Mouse (Mus musculus): ENCODE measurements around the gene Cacna1c.

Gene Cacna1c

DNA sequence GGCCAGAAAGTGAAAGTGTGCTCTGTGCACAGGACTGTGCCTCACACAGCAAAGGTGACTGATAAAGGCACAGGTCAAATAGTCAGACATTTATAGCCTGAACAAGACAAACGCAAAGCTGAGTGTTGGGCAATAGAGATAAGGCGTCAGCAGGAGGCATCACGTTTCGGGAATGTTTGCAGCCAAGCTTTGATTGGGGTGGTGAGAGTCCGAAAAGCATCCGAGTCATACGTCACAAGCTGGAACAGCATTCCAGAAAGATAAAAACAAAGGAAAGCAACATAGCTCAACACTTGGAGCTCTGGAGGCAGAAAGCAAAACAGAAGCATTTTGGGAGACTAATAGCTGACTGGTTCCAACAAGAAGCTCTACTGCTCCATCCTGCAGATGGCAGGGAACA, 56.7 kb downstream of the Cacna1c start:
- peak; percentile 75 for DNase-seq (ENCODE audit: low read depth)

- peak; percentile 83 for DNase-seq (ENCODE audit: low read depth)
Observed at GRCm38 (mm10) chr6:119137768-119138167, 58.5 kb downstream of the Cacna1c start.

DNA sequence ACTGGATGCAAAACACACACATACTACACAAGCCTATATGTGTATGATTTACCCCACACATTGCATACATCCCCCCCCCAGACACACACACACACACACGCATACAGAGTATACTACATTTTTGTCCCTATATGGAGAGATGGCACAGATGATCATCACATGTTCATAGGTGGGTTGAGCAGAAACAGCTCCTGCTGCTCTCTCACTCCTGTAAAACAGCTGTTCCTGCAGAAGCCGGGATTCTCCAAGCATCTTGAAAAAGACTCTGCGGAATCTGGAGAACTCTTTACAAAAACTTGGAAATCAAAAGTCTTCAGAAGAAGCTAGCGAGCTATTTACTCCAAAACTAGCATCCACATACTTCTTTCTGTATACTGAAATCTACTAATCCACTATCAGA, 63.4 kb downstream of the Cacna1c start:
- no peak for DNase-seq (ENCODE audit: low read depth)

GRCm38 (mm10) chr6:119132111-119132735, 64.0 kb downstream of the Cacna1c start:
- no peak for DNase-seq (ENCODE audit: low read depth)

GRCm38 (mm10) chr6:119129664-119130063, 66.6 kb downstream of the Cacna1c start:
- peak; percentile 70 for DNase-seq (ENCODE audit: low read depth)

GRCm38 (mm10) chr6:119128521-119128920, 67.7 kb downstream of the Cacna1c start:
- no peak for DNase-seq (ENCODE audit: low read depth)

DNA sequence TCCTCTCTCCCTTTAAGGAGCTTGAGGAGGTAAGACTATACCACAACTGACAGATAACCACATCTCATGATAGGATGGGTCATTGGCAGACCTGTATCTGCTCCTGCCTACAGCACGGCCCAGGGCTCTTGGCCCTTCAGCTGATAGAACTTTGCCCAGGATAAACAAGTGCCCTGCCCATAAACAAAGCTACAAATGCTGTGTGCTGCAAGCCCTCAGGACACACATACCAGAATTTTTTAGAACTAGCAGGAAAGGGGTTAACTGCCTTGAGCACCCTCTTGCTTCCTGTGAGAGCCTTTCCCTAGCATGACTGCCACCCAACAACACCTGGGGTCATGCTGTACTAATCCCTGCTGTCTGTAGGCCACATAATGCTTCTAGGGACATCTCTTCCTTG, 68.1 kb downstream of the Cacna1c start:
- DNase-seq (ENCODE audit: low read depth), result no peak

- DNase-seq (ENCODE audit: low read depth), result no peak
Observed at GRCm38 (mm10) chr6:119126991-119127390, 69.2 kb downstream of the Cacna1c start.

DNA sequence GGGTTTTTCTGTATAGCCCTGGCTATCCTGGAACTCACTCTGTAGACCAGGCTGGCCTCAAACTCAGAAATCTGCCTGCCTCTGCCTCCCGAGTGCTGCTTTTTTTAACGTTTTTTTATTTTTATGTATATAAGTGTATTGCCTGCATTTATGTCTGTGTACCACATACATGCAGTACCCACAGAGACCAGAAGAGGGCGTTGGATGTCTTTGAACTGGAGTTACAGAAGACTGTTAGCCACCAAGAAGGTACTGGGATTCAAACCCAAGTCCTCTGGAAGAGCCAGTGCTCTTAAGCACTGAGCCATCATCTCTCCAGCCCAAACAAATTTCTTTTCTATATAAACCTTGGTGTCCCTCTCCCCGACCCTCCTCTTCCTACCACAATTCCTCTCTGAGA, 77.8 kb downstream of the Cacna1c start:
- no peak for DNase-seq (ENCODE audit: low read depth)

DNA sequence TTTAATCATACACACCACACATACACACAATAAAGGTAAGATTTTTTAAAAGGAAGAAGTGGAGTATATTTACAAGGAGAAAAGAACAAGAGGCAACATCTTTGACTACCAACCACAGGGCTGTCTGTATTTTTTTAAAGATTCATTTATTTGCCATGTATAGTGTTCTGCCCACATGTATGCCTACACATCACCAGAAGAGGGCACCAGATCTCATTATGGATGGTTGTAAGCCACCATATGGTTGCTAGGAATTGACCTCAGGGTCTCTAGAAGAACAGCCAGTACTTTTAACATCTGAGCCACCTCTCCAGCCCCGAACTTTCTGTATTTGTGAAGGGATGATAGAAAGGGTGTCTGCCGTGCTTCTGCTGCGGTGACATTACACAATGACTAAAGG, 79.9 kb downstream of the Cacna1c start:
- no peak for DNase-seq (ENCODE audit: low read depth)

DNA sequence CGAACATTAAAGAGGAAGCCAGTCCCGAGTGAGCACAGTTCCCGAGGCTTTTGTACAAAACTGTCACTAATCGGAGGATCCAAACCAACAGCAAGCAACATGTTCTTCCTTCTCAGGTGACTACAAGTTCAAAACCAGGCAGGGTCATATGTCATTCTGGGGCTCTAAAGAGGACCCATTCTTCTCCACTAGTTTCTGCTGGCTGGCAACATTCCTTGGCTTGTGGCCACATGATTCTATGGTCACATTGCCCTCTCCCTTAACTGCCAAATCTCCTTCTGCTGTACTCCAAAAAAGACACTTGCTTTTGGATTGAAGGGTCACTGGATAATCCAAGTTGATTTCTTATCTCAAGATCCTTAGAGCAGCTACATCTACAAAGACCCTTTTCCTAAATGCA, 82.9 kb downstream of the Cacna1c start:
- no peak for DNase-seq (ENCODE audit: low read depth)

- no peak for DNase-seq (ENCODE audit: low read depth)
Observed at GRCm38 (mm10) chr6:119110369-119110768, 85.8 kb downstream of the Cacna1c start.

DNA sequence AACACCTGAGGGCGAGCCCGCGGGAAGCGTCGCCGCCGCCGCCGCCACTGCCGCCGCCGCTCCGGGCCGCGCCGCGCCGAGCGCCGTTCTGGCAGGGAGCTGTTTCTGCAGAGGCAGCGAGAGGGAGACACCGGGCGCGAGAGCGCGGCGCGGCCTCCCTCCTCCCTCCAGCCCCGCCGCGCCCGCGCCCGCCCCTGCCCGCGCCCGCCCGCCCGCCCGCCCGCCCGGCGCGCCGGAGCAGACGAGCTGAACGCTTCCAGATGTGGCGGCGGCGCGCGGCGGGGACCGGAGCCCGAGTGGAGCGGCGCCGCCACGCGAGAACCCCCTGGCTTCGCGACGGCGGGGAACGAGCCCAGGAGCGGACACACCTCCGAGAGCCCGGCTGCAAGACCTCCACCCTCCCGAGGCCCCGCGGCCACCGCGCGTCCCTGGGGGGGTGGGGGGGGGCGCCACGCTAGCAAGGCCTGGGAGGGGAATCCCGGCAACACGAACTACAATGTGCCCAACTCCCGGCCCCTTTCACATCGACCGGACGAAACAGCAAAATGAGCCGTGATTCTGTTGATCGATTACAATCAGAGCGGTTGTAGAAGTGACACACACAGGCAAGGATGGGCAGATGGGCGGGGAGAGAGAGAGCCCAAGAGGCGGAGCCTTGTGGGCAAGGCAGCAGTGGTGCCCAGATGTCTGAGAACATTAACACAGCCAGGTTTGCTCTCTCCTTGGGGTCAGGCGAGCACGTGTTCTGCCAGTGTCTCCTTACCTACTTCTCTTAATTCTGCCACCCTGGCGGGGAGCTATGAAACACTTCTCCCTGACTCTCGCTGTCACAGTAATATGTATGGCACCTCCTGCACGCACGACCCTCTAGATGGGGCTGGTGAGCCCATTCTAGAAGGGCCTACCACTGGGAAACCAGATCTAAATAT, 87.5 kb downstream of the Cacna1c start:
- DNase-seq (ENCODE audit: low read depth), result peak; percentile 84

DNA sequence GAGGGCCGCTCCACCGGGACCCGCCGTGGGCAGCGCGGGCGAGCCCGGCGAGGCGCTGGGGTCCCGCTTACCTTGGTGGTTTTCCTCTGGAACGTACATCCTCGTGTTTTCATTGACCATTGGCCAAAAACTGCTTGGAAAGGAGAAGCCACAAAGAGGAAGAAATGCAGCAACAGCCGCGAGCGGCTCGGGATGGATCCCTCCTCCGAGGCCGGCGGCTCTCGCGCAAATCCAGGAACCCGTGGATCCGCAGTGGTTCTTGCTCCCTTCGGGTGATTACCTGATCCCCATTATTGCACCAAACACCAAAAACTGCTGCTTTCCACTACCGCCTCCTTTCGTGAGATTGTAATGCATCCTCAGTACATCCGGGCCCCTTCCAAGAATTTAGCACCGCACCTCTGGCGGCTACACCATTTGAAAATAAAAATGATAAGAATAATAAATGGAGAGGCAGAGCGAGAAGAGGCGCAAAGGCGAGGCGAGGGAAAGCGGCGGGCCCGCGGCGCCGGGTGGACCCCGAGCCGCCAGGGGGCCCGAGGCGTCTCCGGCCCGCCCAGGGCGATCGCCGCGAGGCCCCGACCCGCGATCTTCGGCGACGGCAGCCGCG, 88.3 kb downstream of the Cacna1c start:
- DNase-seq (ENCODE audit: low read depth), result peak; percentile 65

DNA sequence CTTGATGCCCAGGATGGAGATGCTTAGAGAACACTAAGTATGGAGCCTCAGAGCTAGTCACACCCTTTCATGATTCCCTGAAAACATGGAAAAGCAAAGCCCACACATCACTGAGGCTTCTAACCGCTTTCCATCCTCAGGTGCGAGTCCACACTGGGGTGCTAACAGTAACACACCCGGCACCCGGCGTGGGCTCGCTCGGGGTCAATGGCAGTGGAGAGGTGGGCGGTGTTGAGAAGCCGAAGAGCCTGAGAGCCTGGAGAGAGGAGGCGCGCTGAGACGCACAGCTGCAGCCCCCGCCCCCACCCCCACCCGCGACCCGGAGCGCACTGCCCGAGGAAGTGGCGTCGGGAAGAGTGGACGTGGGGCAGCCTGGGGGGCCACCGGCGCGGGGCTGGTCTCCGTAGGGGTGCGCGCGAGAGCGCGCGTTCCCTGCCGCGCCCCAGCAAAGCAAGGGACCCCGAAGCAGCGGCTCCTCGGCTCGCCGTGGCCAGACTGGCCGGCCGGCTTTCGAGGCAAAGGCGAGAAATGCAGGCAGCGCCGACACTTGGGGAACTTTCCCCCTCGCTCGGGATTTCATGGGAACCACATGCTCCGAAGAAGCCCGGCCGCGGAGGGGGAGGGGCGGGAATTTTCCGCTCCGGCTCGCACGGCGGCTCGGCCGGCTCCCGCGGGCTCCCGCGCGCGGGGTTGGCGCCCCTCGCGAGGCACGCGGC, 88.9 kb downstream of the Cacna1c start:
- DNase-seq (ENCODE audit: low read depth), result peak; percentile 81

DNA sequence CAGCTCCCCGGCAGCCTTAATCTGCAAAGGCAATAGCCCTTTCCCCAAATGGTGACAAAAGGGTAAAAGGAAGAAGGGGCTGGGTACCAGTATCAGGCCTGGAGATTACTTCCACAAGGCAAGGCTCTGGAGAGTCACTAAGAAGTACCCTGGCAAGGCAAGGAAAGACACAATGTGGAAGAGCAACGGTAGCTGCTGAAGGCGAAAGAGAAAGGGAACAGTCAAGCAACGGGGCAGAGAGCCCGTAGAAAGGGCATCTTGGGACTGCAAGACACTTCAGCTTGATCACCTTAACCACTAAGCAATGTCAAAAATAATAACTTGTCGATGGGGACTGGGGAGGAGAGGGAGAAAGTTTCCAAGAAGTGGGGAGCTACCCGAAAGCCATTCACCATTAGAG, 89.5 kb downstream of the Cacna1c start:
- DNase-seq (ENCODE audit: low read depth), result no peak

GRCm38 (mm10) chr6:119105651-119106595, 90.3 kb downstream of the Cacna1c start:
- no peak for DNase-seq (ENCODE audit: low read depth)

DNA sequence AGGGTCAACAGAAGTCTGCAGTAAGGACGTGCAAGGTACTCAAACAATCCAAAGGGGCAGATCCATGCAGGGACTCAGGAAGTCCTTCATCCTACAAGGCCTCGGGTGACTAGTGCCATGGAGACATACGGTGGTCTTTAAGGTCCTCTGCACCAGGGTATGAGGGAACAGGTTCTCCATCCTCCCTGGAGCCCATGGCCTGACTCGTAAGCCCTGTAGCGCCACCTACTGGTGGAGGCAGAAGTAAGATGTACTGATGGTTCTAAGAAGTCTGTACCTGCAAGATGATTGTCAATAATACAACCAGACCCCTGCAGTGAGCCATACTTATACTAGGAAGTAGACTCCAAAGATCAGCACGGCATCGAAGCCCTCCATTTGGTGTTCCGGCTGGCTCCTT, 92.0 kb downstream of the Cacna1c start:
- peak; percentile 94 for DNase-seq (ENCODE audit: low read depth)

DNA sequence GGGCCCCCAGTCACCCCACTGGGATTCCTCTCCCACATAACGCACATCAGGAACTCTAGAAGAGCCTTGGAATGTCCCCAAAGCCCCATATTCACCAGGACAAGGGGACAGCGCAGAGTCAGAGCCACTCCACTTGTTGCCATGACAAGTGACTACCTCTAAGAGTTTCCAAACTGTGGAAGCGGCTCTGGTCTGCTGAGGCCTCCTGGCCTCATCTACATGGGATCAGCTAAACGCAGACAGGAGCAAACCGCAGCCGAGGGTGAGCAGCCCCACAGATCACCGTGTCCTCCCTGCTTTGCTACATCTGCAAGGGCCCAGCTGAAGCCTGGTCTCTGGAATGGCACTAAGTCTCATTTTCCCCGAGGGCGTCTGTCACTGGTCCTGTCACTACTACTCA, 93.3 kb downstream of the Cacna1c start:
- DNase-seq (ENCODE audit: low read depth), result no peak

DNA sequence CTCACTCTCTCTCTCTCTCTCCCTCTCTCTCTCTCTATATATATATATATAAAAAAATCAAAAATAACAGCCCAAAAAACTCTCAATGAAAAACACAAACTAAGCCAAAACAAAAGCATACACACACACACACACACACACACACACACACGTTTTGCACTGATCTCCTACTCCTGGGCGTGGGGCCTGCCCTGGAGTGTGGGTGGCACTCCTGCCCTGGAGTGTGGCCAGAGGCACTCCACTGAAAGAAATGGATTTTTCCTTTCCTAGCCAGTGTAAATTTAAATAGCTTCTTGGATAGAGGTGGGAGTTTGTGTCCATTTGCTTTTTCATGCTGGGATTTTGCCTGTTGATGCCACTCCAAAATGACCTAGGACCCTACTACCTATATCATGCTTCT, 96.9 kb downstream of the Cacna1c start:
- no peak for DNase-seq (ENCODE audit: low read depth)

- no peak for DNase-seq (ENCODE audit: low read depth)
Observed at GRCm38 (mm10) chr6:119096481-119096880, 99.7 kb downstream of the Cacna1c start.
